Mouse (Mus musculus) ES-E14 (cell line): ENCODE measurements around the gene Zfp827. TPM values are rescaled to one million over a fixed set of nuclear protein-coding genes. Genes with fewer than 3 reads are reported as not detected.

Experiments
- DNase-seq: peaks from one replicate; pipeline ENCODE4 v3.0.0-alpha.2; 2013; ENCODE audit warnings: low read depth, low spot score
- H3K27ac ChIP-seq: 2 replicates; pipeline ENCODE4 v1.5.1; 2012; ENCODE audit warnings: low read depth, mild to moderate bottlenecking, low read length, moderate library complexity, mixed read lengths; ENCODE audit not compliant: poor library complexity, insufficient read depth, severe bottlenecking
- H3K36me3 ChIP-seq: 2 replicates; pipeline ENCODE4 v1.6.1; 2012; ENCODE audit warnings: mild to moderate bottlenecking, low read length, moderate library complexity, mixed read lengths; ENCODE audit not compliant: control insufficient read depth, poor library complexity, insufficient read depth, severe bottlenecking
- H3K4me1 ChIP-seq, 2 experiments: fragments of 150-350 bp in 1 of 2; sonication (generic) in 1 of 2; 2 replicates each; pipeline ENCODE4 v1.6.1; 2012; ENCODE audit warnings: low read length in 2 of 2, mild to moderate bottlenecking in 1 of 2, mixed read lengths in 1 of 2; ENCODE audit not compliant: control insufficient read depth in 2 of 2, insufficient read depth in 2 of 2, poor library complexity in 1 of 2
- H3K4me3 ChIP-seq, 2 experiments: fragments of 150-350 bp in 1 of 2; sonication (generic) in 1 of 2; 2 replicates each; pipeline ENCODE4 v1.5.1; 2012; ENCODE audit warnings: low read length in 2 of 2, low read depth in 1 of 2, mild to moderate bottlenecking in 1 of 2, mixed read lengths in 1 of 2; ENCODE audit not compliant: insufficient read depth in 1 of 2, poor library complexity in 1 of 2, severe bottlenecking in 1 of 2
- H3K9ac ChIP-seq: 2 replicates; pipeline ENCODE4 v1.6.1; 2012; ENCODE audit warnings: low read depth, mild to moderate bottlenecking, low read length, mixed read lengths; ENCODE audit not compliant: poor library complexity, insufficient read depth, severe bottlenecking
- H3K9me3 ChIP-seq: fragments of 150-350 bp; sonication (generic); 2 replicates; pipeline ENCODE4 v1.6.1; 2012; ENCODE audit warnings: low read depth, mild to moderate bottlenecking, low read length; ENCODE audit not compliant: control insufficient read depth, insufficient read depth
- CHD2 ChIP-seq: IDR thresholded peaks from 2 replicates; pipeline ENCODE4 v1.6.1; 2014; ENCODE audit warnings: mild to moderate bottlenecking, low read depth, low read length, inconsistent platforms
- HCFC1 ChIP-seq: IDR thresholded peaks from 2 replicates; pipeline ENCODE4 v1.6.1; 2012; ENCODE audit warnings: low read length, inconsistent platforms, borderline replicate concordance; ENCODE audit not compliant: insufficient read depth
- MAFK ChIP-seq: IDR thresholded peaks from 2 replicates; pipeline ENCODE4 v1.6.1; 2014; ENCODE audit warnings: mild to moderate bottlenecking, low read depth, low read length, inconsistent platforms; ENCODE audit not compliant: insufficient read depth
- ZC3H11A ChIP-seq: IDR thresholded peaks from 2 replicates; pipeline ENCODE4 v1.6.1; 2012; ENCODE audit warnings: low read depth, mild to moderate bottlenecking, inconsistent platforms, low read length, borderline replicate concordance
- ZNF384 ChIP-seq: IDR thresholded peaks from 2 replicates; pipeline ENCODE4 v1.6.1; 2012; ENCODE audit warnings: low read depth, low read length, inconsistent platforms
- in situ Hi-C, 2 experiments: fragments of 600-800 bp; cut with MboI; formaldehyde crosslinking; loops; one replicate each; pipeline ENCODE4 v1.15.1; 2025; ENCODE audit warnings: low sequenced_read_pairs in 2 of 2, inconsistent platforms in 1 of 2; ENCODE audit not compliant: unreplicated experiment in 2 of 2
- total RNA-seq: library from RNA; depleted of rRNA; stranded (reverse); fragments of 300-350 nt; gene quantifications from 2 replicates; pipeline ENCODE4 v1.2.3, GENCODE M21; 2012

The Zfp827 gene
- total RNA-seq, 1 experiment: 5.8 TPM

DNA sequence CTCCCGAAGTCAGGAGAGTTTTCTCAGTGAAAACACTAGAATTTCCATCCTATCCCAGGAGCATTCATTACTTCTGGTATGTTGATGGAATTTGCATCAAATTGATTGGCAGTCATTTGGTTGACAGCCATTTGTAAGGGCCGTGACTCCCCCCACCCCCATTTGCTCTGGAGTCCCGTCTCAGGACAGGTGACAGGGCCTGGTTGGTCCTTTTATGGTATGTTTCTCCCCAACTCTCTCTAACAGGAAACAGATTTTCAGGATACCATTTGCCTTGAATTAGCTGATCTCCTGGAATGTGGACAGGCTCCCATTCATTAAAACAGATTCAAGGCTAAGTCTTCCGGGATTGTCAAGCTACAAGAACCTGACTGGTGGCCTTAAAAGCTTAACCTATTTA is 129.1 kb downstream of the Zfp827 start:
- H3K9ac ChIP-seq: no peak overlapping the region
- in situ Hi-C loops: no loop called here
- H3K4me3 ChIP-seq: no peak overlapping the region
- no peaks in the 10 kb centered on the region for H3K9me3 ChIP-seq
- H3K36me3 ChIP-seq: peaks cover 3% of the 10 kb centered on the region; the same call in 1 of the 2 replicates
- TF ChIP-seq ZC3H11A (no peak), ZNF384 (no peak), CHD2 (no peak), HCFC1 (no peak), MAFK (no peak)
- H3K4me1 ChIP-seq: peaks cover 5 to 16% of the 10 kb centered on the region in 2 experiments; a peak in 2 of 4 replicates
- no peak overlapping the region for H3K27ac ChIP-seq
- DNase-seq: no peak

DNA sequence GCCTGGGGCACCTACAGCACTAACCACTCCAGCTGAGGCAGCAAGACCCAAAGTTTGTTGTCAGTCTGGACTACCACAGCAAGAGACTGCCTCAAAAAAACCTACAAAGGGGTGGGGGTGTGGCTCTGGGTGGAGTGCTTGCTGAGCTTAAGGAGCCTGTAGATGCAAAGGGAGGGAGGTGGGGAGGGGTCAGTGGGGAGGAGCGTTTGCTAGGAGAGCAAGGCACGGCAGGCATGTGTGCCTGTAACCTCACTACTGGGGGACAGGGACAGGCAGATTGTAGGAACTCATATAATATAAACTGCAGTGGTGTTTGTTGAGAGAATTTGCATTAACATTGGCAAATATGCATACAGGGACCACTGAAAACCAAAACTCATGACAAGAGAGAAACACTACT is 130.1 kb downstream of the Zfp827 start:
- no peaks in the 10 kb centered on the region for H3K9me3 ChIP-seq
- peak; percentile 34 for DNase-seq
- peaks cover 3% of the 10 kb centered on the region; the same call in 1 of the 2 replicates for H3K36me3 ChIP-seq
- H3K4me3 ChIP-seq: no peak overlapping the region
- H3K9ac ChIP-seq: no peak overlapping the region
- in situ Hi-C loops: no loop called here
- TF ChIP-seq HCFC1: no peak
- no peak for TF ChIP-seq ZNF384
- TF ChIP-seq CHD2: no peak
- no peak for TF ChIP-seq ZC3H11A
- no peak for TF ChIP-seq MAFK
- peaks cover 5 to 8% of the 10 kb centered on the region in 2 experiments; a peak in 2 of 4 replicates for H3K4me1 ChIP-seq
- no peak overlapping the region for H3K27ac ChIP-seq

DNA sequence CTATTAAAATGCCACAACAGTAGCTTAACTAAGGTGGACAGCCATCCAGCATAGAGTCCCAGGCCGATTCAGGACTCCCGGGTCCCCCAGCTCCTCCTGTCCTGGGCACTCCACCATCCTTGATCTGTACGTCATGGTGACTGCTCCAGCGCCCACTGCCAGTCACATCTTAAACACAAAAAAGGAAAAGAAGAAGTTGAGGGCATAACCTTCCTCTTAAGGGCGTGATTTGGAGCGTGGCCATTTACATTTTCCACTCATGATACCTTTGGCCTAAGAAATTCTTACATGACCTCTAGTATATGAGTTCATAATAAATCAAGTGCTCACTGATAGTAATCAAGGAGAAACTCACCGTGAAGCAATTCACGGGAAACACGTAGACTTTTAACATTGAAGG is 131.2 kb downstream of the Zfp827 start:
- in situ Hi-C loops: no loop called here
- no peak for DNase-seq
- TF ChIP-seq MAFK (no peak), CHD2 (no peak), HCFC1 (no peak), ZNF384 (no peak), ZC3H11A (no peak)
- Histone ChIP-seq H3K4me3 (no peak overlapping the region), H3K36me3 (peaks cover 3% of the 10 kb centered on the region; the same call in 1 of the 2 replicates), H3K4me1 (peaks cover 3 to 5% of the 10 kb centered on the region in 2 experiments; a peak in 2 of 4 replicates), H3K9ac (no peak overlapping the region), H3K9me3 (no peaks in the 10 kb centered on the region), H3K27ac (no peak overlapping the region)

DNA sequence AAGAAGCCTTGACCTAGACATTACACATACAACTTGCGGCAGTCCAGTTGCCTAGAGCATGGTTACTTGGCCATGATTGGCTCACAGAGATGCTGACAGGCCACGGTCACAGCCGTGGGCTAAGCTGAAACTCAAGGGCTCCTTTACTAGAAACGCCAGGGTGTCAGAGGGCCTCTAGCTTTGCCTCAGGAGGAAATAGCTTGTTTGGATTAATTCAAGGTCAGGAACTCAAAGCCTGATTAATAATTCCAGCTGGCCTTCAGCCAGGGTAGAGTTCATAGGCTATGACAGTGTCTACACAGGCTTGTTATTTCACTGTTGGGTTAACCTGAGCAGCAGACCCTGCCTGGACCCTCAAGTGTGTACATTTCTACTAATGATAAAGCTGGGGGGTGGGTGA is 132.1 kb downstream of the Zfp827 start:
- H3K4me3 ChIP-seq: no peak overlapping the region
- H3K4me1 ChIP-seq: peaks cover 3 to 5% of the 10 kb centered on the region in 2 experiments; a peak in 2 of 4 replicates
- in situ Hi-C loops: no loop called here
- no peak overlapping the region for H3K9ac ChIP-seq
- no peaks in the 10 kb centered on the region for H3K9me3 ChIP-seq
- H3K27ac ChIP-seq: no peak overlapping the region
- no peaks in the 10 kb centered on the region for H3K36me3 ChIP-seq
- no peak for DNase-seq
- no peak for TF ChIP-seq CHD2
- no peak for TF ChIP-seq ZNF384
- TF ChIP-seq HCFC1: no peak
- no peak for TF ChIP-seq ZC3H11A
- no peak for TF ChIP-seq MAFK

DNA sequence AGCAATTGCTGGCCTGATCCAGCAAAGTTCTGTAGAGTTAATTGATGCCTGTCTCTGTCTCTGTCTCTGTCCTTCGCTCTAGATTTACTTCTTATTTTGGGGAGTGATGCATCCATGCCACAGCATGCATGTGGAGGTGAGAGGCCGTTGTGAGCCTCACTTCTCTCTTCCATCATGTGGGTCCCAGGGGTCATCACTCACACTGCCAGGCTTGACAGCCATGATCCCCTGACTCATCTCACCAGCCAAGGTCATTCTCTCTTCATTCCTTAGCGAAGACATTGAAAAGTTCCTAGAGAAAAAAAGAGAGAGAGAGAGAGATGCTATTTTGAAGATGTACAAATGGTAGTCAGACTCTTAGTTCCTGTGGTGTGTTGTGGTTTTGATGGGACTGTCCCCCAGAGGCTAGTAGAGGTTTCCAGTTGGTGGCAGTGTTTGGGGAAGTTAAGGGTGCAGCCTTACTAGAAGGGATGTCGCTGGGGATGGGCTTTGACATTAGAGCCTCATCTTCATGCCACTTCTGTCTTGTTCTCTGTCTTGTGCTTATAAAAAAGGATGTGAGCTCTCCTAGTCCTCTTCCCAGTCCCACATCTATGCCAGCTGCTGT is 133.0 kb downstream of the Zfp827 start:
- DNase-seq: no peak
- in situ Hi-C loops: no loop called here
- H3K4me1 ChIP-seq: peaks cover 3 to 5% of the 10 kb centered on the region in 2 experiments; a peak in 2 of 4 replicates

More for the DNA sequence above, 133.0 kb downstream of the Zfp827 start:
- H3K36me3 ChIP-seq: peaks cover 2% of the 10 kb centered on the region; the same call in 1 of the 2 replicates
- no peak for TF ChIP-seq HCFC1
- no peak for TF ChIP-seq ZC3H11A
- no peak for TF ChIP-seq ZNF384
- no peak for TF ChIP-seq CHD2
- no peak for TF ChIP-seq MAFK
- H3K9me3 ChIP-seq: no peaks in the 10 kb centered on the region
- H3K9ac ChIP-seq: no peak overlapping the region
- no peak overlapping the region for H3K4me3 ChIP-seq
- no peak overlapping the region for H3K27ac ChIP-seq
